Mouse (Mus musculus): Measurements from ENCODE around the gene Tnnt1. TPM values are rescaled to one million over a fixed set of nuclear protein-coding genes. Genes with fewer than 3 reads are reported as not detected.

The Tnnt1 gene
- polyA plus RNA-seq, 1 experiment from 2014 or later = 1.4 TPM

GRCm38 (mm10) chr7:4492284-4493224 lies 23.6 kb downstream of the Tnnt1 start:
- Histone ChIP-seq H3K4me2 (ENCODE audit: low read length) (no peak overlapping the region), H3K4me1 (ENCODE audit: control insufficient read depth, insufficient read depth, low read length) (no peaks in the 10 kb centered on the region), H3K36me3 (ENCODE audit: control insufficient read depth, insufficient read depth, low read length) (peaks cover 71% of the 10 kb centered on the region), H3K4me3 (ENCODE audit: low read depth, low read length) (no peak overlapping the region), H3K27me3 (replicated peaks; ENCODE audit: control insufficient read depth, insufficient read depth, low read length) (no peaks in the 10 kb centered on the region), H3K9ac (ENCODE audit: low read length) (no peak overlapping the region), H3K9me3 (replicated peaks; ENCODE audit: control insufficient read depth, low read length) (no peaks in the 10 kb centered on the region), H3K27ac (ENCODE audit: low read depth, low read length) (no peak overlapping the region)
- 93% methylated on average over 13 of the region's 13 CpGs for WGBS
- DNase-seq (ENCODE audit: low spot score) (no peak), ATAC-seq (no peak)

- Histone ChIP-seq H3K36me3 (ENCODE audit: control insufficient read depth, insufficient read depth, low read length) (peaks cover 66% of the 10 kb centered on the region), H3K9ac (ENCODE audit: low read length) (no peak overlapping the region), H3K4me2 (ENCODE audit: low read length) (no peak overlapping the region), H3K9me3 (replicated peaks; ENCODE audit: control insufficient read depth, low read length) (no peaks in the 10 kb centered on the region), H3K27me3 (replicated peaks; ENCODE audit: control insufficient read depth, insufficient read depth, low read length) (no peaks in the 10 kb centered on the region), H3K4me3 (ENCODE audit: low read depth, low read length) (no peak overlapping the region), H3K27ac (ENCODE audit: low read depth, low read length) (no peak overlapping the region), H3K4me1 (ENCODE audit: control insufficient read depth, insufficient read depth, low read length) (no peaks in the 10 kb centered on the region)
- DNase-seq (ENCODE audit: low spot score) (no peak), ATAC-seq (no peak)
- WGBS = 91% methylated on average over 6 of the region's 6 CpGs
Observed at GRCm38 (mm10) chr7:4491308-4491707, 24.9 kb downstream of the Tnnt1 start.

GRCm38 (mm10) chr7:4482281-4482680 lies 33.9 kb downstream of the Tnnt1 start:
- Histone ChIP-seq H3K9ac (ENCODE audit: low read length) (no peak overlapping the region), H3K4me1 (ENCODE audit: control insufficient read depth, insufficient read depth, low read length) (peaks cover 13% of the 10 kb centered on the region; the same call in 1 of the 2 replicates), H3K4me3 (ENCODE audit: low read depth, low read length) (no peak overlapping the region), H3K27me3 (replicated peaks; ENCODE audit: control insufficient read depth, insufficient read depth, low read length) (no peaks in the 10 kb centered on the region), H3K4me2 (ENCODE audit: low read length) (no peak overlapping the region), H3K36me3 (ENCODE audit: control insufficient read depth, insufficient read depth, low read length) (peaks cover 58% of the 10 kb centered on the region), H3K9me3 (replicated peaks; ENCODE audit: control insufficient read depth, low read length) (no peaks in the 10 kb centered on the region), H3K27ac (ENCODE audit: low read depth, low read length) (no peak overlapping the region)
- DNase-seq (ENCODE audit: low spot score) = no peak
- WGBS = 88% methylated on average over 12 of the region's 12 CpGs
- no peak for ATAC-seq

GRCm38 (mm10) chr7:4479674-4480073 lies 36.5 kb downstream of the Tnnt1 start:
- Histone ChIP-seq H3K27ac (ENCODE audit: low read depth, low read length) (no peak overlapping the region), H3K27me3 (replicated peaks; ENCODE audit: control insufficient read depth, insufficient read depth, low read length) (peaks cover 11% of the 10 kb centered on the region; the same call in 1 of the 2 replicates), H3K9ac (ENCODE audit: low read length) (no peak overlapping the region), H3K9me3 (replicated peaks; ENCODE audit: control insufficient read depth, low read length) (no peaks in the 10 kb centered on the region), H3K4me1 (ENCODE audit: control insufficient read depth, insufficient read depth, low read length) (peaks cover 13% of the 10 kb centered on the region; the same call in 1 of the 2 replicates), H3K4me2 (ENCODE audit: low read length) (no peak overlapping the region), H3K36me3 (ENCODE audit: control insufficient read depth, insufficient read depth, low read length) (peaks cover 39% of the 10 kb centered on the region), H3K4me3 (ENCODE audit: low read depth, low read length) (no peak overlapping the region)
- DNase-seq (ENCODE audit: low spot score) (peak; percentile 53), ATAC-seq (no peak)
- 20% methylated on average over 6 of the region's 6 CpGs for whole genome bisulfite sequencing

GRCm38 (mm10) chr7:4478796-4479291 lies 37.3 kb downstream of the Tnnt1 start:
- Histone ChIP-seq H3K9me3 (replicated peaks; ENCODE audit: control insufficient read depth, low read length) (no peaks in the 10 kb centered on the region), H3K4me3 (ENCODE audit: low read depth, low read length) (peak overlapping the region; percentile 40), H3K9ac (ENCODE audit: low read length) (peak overlapping the region; percentile 58), H3K36me3 (ENCODE audit: control insufficient read depth, insufficient read depth, low read length) (peaks cover 31% of the 10 kb centered on the region), H3K4me2 (ENCODE audit: low read length) (peak overlapping the region; percentile 92), H3K4me1 (ENCODE audit: control insufficient read depth, insufficient read depth, low read length) (peaks cover 13% of the 10 kb centered on the region; the same call in 1 of the 2 replicates), H3K27ac (ENCODE audit: low read depth, low read length) (no peak overlapping the region), H3K27me3 (replicated peaks; ENCODE audit: control insufficient read depth, insufficient read depth, low read length) (peaks cover 15% of the 10 kb centered on the region)
- WGBS = 1% methylated on average over 16 of the region's 16 CpGs
- DNase-seq (ENCODE audit: low spot score) (no peak), ATAC-seq (peak; percentile 32)

GRCm38 (mm10) chr7:4478021-4478795 lies 38.0 kb downstream of the Tnnt1 start:
- Histone ChIP-seq H3K9ac (ENCODE audit: low read length) (peak overlapping the region; percentile 58), H3K4me1 (ENCODE audit: control insufficient read depth, insufficient read depth, low read length) (peaks cover 13% of the 10 kb centered on the region; the same call in 1 of the 2 replicates), H3K4me2 (ENCODE audit: low read length) (peak overlapping the region; percentile 92), H3K36me3 (ENCODE audit: control insufficient read depth, insufficient read depth, low read length) (peaks cover 25% of the 10 kb centered on the region), H3K27me3 (replicated peaks; ENCODE audit: control insufficient read depth, insufficient read depth, low read length) (peaks cover 22% of the 10 kb centered on the region), H3K4me3 (ENCODE audit: low read depth, low read length) (peak overlapping the region; percentile 40), H3K27ac (ENCODE audit: low read depth, low read length) (peak overlapping the region; percentile 58; the same call in 1 of the 2 replicates), H3K9me3 (replicated peaks; ENCODE audit: control insufficient read depth, low read length) (no peaks in the 10 kb centered on the region)
- DNase-seq (ENCODE audit: low spot score) (peak; percentile 93), ATAC-seq (peak; percentile 97)
- WGBS = under 1% methylated on average over 39 of the region's 39 CpGs

GRCm38 (mm10) chr7:4473940-4474339 lies 42.2 kb downstream of the Tnnt1 start:
- ATAC-seq (no peak), DNase-seq (ENCODE audit: low spot score) (no peak)
- no peaks in the 10 kb centered on the region for H3K36me3 ChIP-seq (ENCODE audit: control insufficient read depth, insufficient read depth, low read length)
- H3K27ac ChIP-seq (ENCODE audit: low read depth, low read length) = no peak overlapping the region
- no peaks in the 10 kb centered on the region for H3K9me3 ChIP-seq (replicated peaks; ENCODE audit: control insufficient read depth, low read length)
- H3K4me3 ChIP-seq (ENCODE audit: low read depth, low read length) = no peak overlapping the region
- H3K4me2 ChIP-seq (ENCODE audit: low read length) = no peak overlapping the region
- peaks cover 41% of the 10 kb centered on the region for H3K27me3 ChIP-seq (replicated peaks; ENCODE audit: control insufficient read depth, insufficient read depth, low read length)
- H3K4me1 ChIP-seq (ENCODE audit: control insufficient read depth, insufficient read depth, low read length) = peaks cover 18% of the 10 kb centered on the region
- no peak overlapping the region for H3K9ac ChIP-seq (ENCODE audit: low read length)
- WGBS = 8% methylated on average over 19 of the region's 19 CpGs

GRCm38 (mm10) chr7:4471179-4471555 lies 45.0 kb downstream of the Tnnt1 start:
- H3K4me3 ChIP-seq (ENCODE audit: low read depth, low read length) = peak overlapping the region; percentile 37
- no peak overlapping the region for H3K27ac ChIP-seq (ENCODE audit: low read depth, low read length)
- H3K9ac ChIP-seq (ENCODE audit: low read length) = peak overlapping the region; percentile 53
- H3K4me1 ChIP-seq (ENCODE audit: control insufficient read depth, insufficient read depth, low read length) = peaks cover 8% of the 10 kb centered on the region; the same call in 1 of the 2 replicates
- peaks cover 41% of the 10 kb centered on the region for H3K27me3 ChIP-seq (replicated peaks; ENCODE audit: control insufficient read depth, insufficient read depth, low read length)
- WGBS = 2% methylated on average over 24 of the region's 24 CpGs
- ATAC-seq (peak; percentile 90), DNase-seq (ENCODE audit: low spot score) (peak; percentile 85)
- no peaks in the 10 kb centered on the region for H3K36me3 ChIP-seq (ENCODE audit: control insufficient read depth, insufficient read depth, low read length)
- no peaks in the 10 kb centered on the region for H3K9me3 ChIP-seq (replicated peaks; ENCODE audit: control insufficient read depth, low read length)
- peak overlapping the region; percentile 65 for H3K4me2 ChIP-seq (ENCODE audit: low read length)

Data from forebrain, embryonic 14.5 days (tissue).